8 mouse cellular contexts compared by ENCODE assay signal in genomic region chr17:24686514-24686913, GRCm38 (mm10). TPM values are rescaled to one million over a fixed set of nuclear protein-coding genes. Genes with fewer than 3 reads are reported as not detected.
DNase-seq lines count a peak whose midpoint lies in the region; ATAC-seq and TF ChIP-seq lines count a peak whose summit lies in the region.

No protein-coding gene starts in this region.

- no peak for ATAC-seq in embryonic facial prominence, embryonic 13.5 days (ENCODE audit: insufficient number of reproducible peaks, insufficient read depth, low FRiP score, low TSS enrichment, low read depth)
- 0 out of 2 replicates have a peak, but pooled peaks have one; percentile 61 for ATAC-seq in intestine, postnatal 0 days
- no peak for ATAC-seq in lung, embryonic 14.5 days (ENCODE audit: insufficient read depth)

- H3K9me3 ChIP-seq in embryonic facial prominence, embryonic 13.5 days, result no peaks in the 10 kb centered on the region
- H3K9me3 ChIP-seq in intestine, postnatal 0 days (ENCODE audit: control insufficient read depth), result no peaks in the 10 kb centered on the region
- H3K9me3 ChIP-seq in lung, embryonic 14.5 days (ENCODE audit: low read depth, low read length), result no peaks in the 10 kb centered on the region

- DNase-seq in lung, adult 18-20 months, result peak; percentile 52 to 56
- no peak for DNase-seq in lung, adult 2 months
- peak; percentile 46 for DNase-seq in lung, embryonic 14.5 days
- peak; percentile 71 to 83 for DNase-seq in spleen, postnatal 4 days (ENCODE audit: low spot score in 2 of 2)
- no peak for DNase-seq in layer of hippocampus, postnatal 10 days (ENCODE audit: low spot score in 2 of 2)
- DNase-seq in left cerebral cortex, postnatal 14 days (ENCODE audit: low spot score in 2 of 2), result no peak

- H3K27me3 ChIP-seq in embryonic facial prominence, embryonic 13.5 days, result peaks cover 58% of the 10 kb centered on the region
- H3K27me3 ChIP-seq in intestine, postnatal 0 days (replicated peaks; ENCODE audit: control insufficient read depth, insufficient read depth, low read length), result peaks cover 36% of the 10 kb centered on the region
- peaks cover 43% of the 10 kb centered on the region for H3K27me3 ChIP-seq in lung, embryonic 14.5 days (ENCODE audit: insufficient read depth, low read length)

- peaks cover 4% of the 10 kb centered on the region; the same call in 1 of the 2 replicates for H3K4me1 ChIP-seq in lung, adult 2 months (ENCODE audit: control insufficient read depth, insufficient read depth, low read length)
- peaks cover 21% of the 10 kb centered on the region for H3K4me1 ChIP-seq in embryonic facial prominence, embryonic 13.5 days
- H3K4me1 ChIP-seq in intestine, postnatal 0 days (replicated peaks; ENCODE audit: control insufficient read depth, insufficient read depth, low read length), result peaks cover 6% of the 10 kb centered on the region; the same call in 1 of the 2 replicates
- H3K4me1 ChIP-seq in lung, embryonic 14.5 days (ENCODE audit: insufficient read depth), result peaks cover 3% of the 10 kb centered on the region; the same call in 1 of the 2 replicates

- WGBS in lung, adult 2 months, result 36% methylated on average over 16 of the region's 16 CpGs
- WGBS in embryonic facial prominence, embryonic 13.5 days, result 29% methylated on average over 16 of the region's 16 CpGs
- 37% methylated on average over 16 of the region's 16 CpGs for WGBS in intestine, postnatal 0 days
- 25% methylated on average over 16 of the region's 16 CpGs for WGBS in lung, embryonic 14.5 days

- H3K4me2 ChIP-seq in embryonic facial prominence, embryonic 13.5 days, result peak overlapping the region; percentile 44
- peak overlapping the region; percentile 45 for H3K4me2 ChIP-seq in intestine, postnatal 0 days (replicated peaks; ENCODE audit: low read depth)
- H3K4me2 ChIP-seq in lung, embryonic 14.5 days, result peak overlapping the region; percentile 31; the same call in 1 of the 2 replicates

- no peak overlapping the region for H3K27ac ChIP-seq in embryonic facial prominence, embryonic 13.5 days
- no peak overlapping the region for H3K27ac ChIP-seq in intestine, postnatal 0 days (ENCODE audit: low read depth, low read length)
- H3K27ac ChIP-seq in lung, embryonic 14.5 days (ENCODE audit: low read depth), result no peak overlapping the region

- H3K36me3 ChIP-seq in embryonic facial prominence, embryonic 13.5 days, result peaks cover 8% of the 10 kb centered on the region
- peaks cover 7% of the 10 kb centered on the region for H3K36me3 ChIP-seq in intestine, postnatal 0 days (ENCODE audit: control insufficient read depth, insufficient read depth)
- H3K36me3 ChIP-seq in lung, embryonic 14.5 days (ENCODE audit: insufficient read depth), result peaks cover 11% of the 10 kb centered on the region

- TF ChIP-seq CTCF in lung, adult 2 months (IDR thresholded peaks at IDR 0.05; ENCODE audit: insufficient read depth, low read length), result no peak
- no peak for TF ChIP-seq CTCF in intestine, postnatal 0 days (IDR thresholded peaks at IDR 0.05; ENCODE audit: low read depth)
- no peak for TF ChIP-seq CTCF in lung, embryonic 14.5 days (IDR thresholded peaks at IDR 0.05; ENCODE audit: low read depth)

- TF ChIP-seq POLR2A in lung, adult 2 months (IDR thresholded peaks at IDR 0.05; ENCODE audit: borderline replicate concordance, extremely low read depth, low read depth, low read length), result no peak

- H3K4me3 ChIP-seq in lung, adult 2 months (replicated peaks; ENCODE audit: extremely low read depth, low read depth, low read length), result no peak overlapping the region
- H3K4me3 ChIP-seq in embryonic facial prominence, embryonic 13.5 days, result no peak overlapping the region
- 0 out of 2 replicates have a peak overlapping the region, but pooled peaks have one; percentile 2 for H3K4me3 ChIP-seq in intestine, postnatal 0 days (ENCODE audit: low read depth, low read length)
- H3K4me3 ChIP-seq in lung, embryonic 14.5 days (ENCODE audit: low read depth, low read length), result no peak overlapping the region

- H3K9ac ChIP-seq in embryonic facial prominence, embryonic 13.5 days, result no peak overlapping the region
- H3K9ac ChIP-seq in intestine, postnatal 0 days (ENCODE audit: low read depth, low read length), result no peak overlapping the region; the same call in 1 of the 2 replicates
- no peak overlapping the region for H3K9ac ChIP-seq in lung, embryonic 14.5 days

- intact Hi-C loops in left cerebral cortex, postnatal 14 days (cut with DNase I), result no loop called here

RNA-seq across cellular contexts. Expression of gene Syngr3, which starts 3.2 kb away (rescaled TPM):
- polyA plus RNA-seq in lung, adult 2 months (2012; rRNA removed), result 0.46 and 0.62 TPM in 2 replicates
- 4.6 and 4.9 TPM in 2 replicates for polyA plus RNA-seq in embryonic facial prominence, embryonic 13.5 days (2015; fragmentation: Nextera tagmentation; extraction: Ambion mirVana)
- polyA plus RNA-seq in intestine, postnatal 0 days (2015; fragmentation: Nextera tagmentation; extraction: Ambion mirVana), result 6.0 and 6.2 TPM in 2 replicates
- 0.83 and 1.3 TPM in 2 replicates for polyA plus RNA-seq in lung, embryonic 14.5 days (2014; fragmentation: Nextera tagmentation; extraction: Ambion mirVana)
- 100 to 1,000 TPM; 211 to 212 TPM for total RNA-seq in layer of hippocampus, postnatal 10 days (2021)
- total RNA-seq in left cerebral cortex, postnatal 14 days (2021), result 100 to 1,000 TPM; 228 to 245 TPM

RNA-seq across cellular contexts. Expression of gene Gfer, which starts 9.4 kb away (rescaled TPM):
- polyA plus RNA-seq in lung, adult 2 months (2012; rRNA removed), result 13.7 and 20.3 TPM in 2 replicates
- polyA plus RNA-seq in embryonic facial prominence, embryonic 13.5 days (2015; fragmentation: Nextera tagmentation; extraction: Ambion mirVana), result 43.8 and 49.0 TPM in 2 replicates
- 42.0 and 42.2 TPM in 2 replicates for polyA plus RNA-seq in intestine, postnatal 0 days (2015; fragmentation: Nextera tagmentation; extraction: Ambion mirVana)
- 53.9 and 54.4 TPM in 2 replicates for polyA plus RNA-seq in lung, embryonic 14.5 days (2014; fragmentation: Nextera tagmentation; extraction: Ambion mirVana)
- 10 to 100 TPM; 19.3 to 22.4 TPM for total RNA-seq in layer of hippocampus, postnatal 10 days (2021)
- total RNA-seq in left cerebral cortex, postnatal 14 days (2021), result 10 to 100 TPM; 19.0 to 19.1 TPM

RNA-seq across cellular contexts. Expression of gene Noxo1, which starts 9.5 kb away (rescaled TPM):
- 13.2 and 14.2 TPM in 2 replicates for polyA plus RNA-seq in lung, adult 2 months (2012; rRNA removed)
- polyA plus RNA-seq in embryonic facial prominence, embryonic 13.5 days (2015; fragmentation: Nextera tagmentation; extraction: Ambion mirVana), result 2.6 and 3.5 TPM in 2 replicates
- polyA plus RNA-seq in intestine, postnatal 0 days (2015; fragmentation: Nextera tagmentation; extraction: Ambion mirVana), result 32.4 and 38.0 TPM in 2 replicates
- 3.5 and 5.0 TPM in 2 replicates for polyA plus RNA-seq in lung, embryonic 14.5 days (2014; fragmentation: Nextera tagmentation; extraction: Ambion mirVana)
- 1 to 10 TPM; 4.8 to 5.0 TPM for total RNA-seq in layer of hippocampus, postnatal 10 days (2021)
- total RNA-seq in left cerebral cortex, postnatal 14 days (2021), result 1 to 10 TPM; 2.5 to 3.6 TPM

RNA-seq across cellular contexts. Expression of gene Zfp598, which starts 17.0 kb away (rescaled TPM):
- 89.7 and 89.8 TPM in 2 replicates for polyA plus RNA-seq in lung, adult 2 months (2012; rRNA removed)
- polyA plus RNA-seq in embryonic facial prominence, embryonic 13.5 days (2015; fragmentation: Nextera tagmentation; extraction: Ambion mirVana), result 21.4 and 22.1 TPM in 2 replicates
- 13.4 and 13.5 TPM in 2 replicates for polyA plus RNA-seq in intestine, postnatal 0 days (2015; fragmentation: Nextera tagmentation; extraction: Ambion mirVana)
- 32.9 and 34.0 TPM in 2 replicates for polyA plus RNA-seq in lung, embryonic 14.5 days (2014; fragmentation: Nextera tagmentation; extraction: Ambion mirVana)
- 10 to 100 TPM; 40.1 to 43.6 TPM for total RNA-seq in layer of hippocampus, postnatal 10 days (2021)
- total RNA-seq in left cerebral cortex, postnatal 14 days (2021), result 10 to 100 TPM; 37.9 to 39.3 TPM

RNA-seq across cellular contexts. Expression of gene Tbl3, which starts 20.9 kb away (rescaled TPM):
- 45.4 and 60.7 TPM in 2 replicates for polyA plus RNA-seq in lung, adult 2 months (2012; rRNA removed)
- polyA plus RNA-seq in embryonic facial prominence, embryonic 13.5 days (2015; fragmentation: Nextera tagmentation; extraction: Ambion mirVana), result 74.2 and 81.6 TPM in 2 replicates
- 23.8 and 25.2 TPM in 2 replicates for polyA plus RNA-seq in intestine, postnatal 0 days (2015; fragmentation: Nextera tagmentation; extraction: Ambion mirVana)
- 97.9 and 112 TPM in 2 replicates for polyA plus RNA-seq in lung, embryonic 14.5 days (2014; fragmentation: Nextera tagmentation; extraction: Ambion mirVana)
- 10 to 100 TPM; 28.5 to 34.3 TPM for total RNA-seq in layer of hippocampus, postnatal 10 days (2021)
- 10 to 100 TPM; 28.5 to 29.2 TPM for total RNA-seq in left cerebral cortex, postnatal 14 days (2021)

Comparison
In these comparisons a context has a peak if more than half of its experiments do, and no peak if none do; other contexts are left out.
1. DNase-seq: peak in lung, adult 18-20 months (2 of 2), lung, embryonic 14.5 days (single experiment) and spleen, postnatal 4 days (2 of 2); none in lung, adult 2 months (single experiment), layer of hippocampus, postnatal 10 days (0 of 2) and left cerebral cortex, postnatal 14 days (0 of 2).
2. Peak in every context shown above with its lines, with median percentiles within 50 percentile points of each other: H3K4me2 ChIP-seq.